Mouse (Mus musculus) midbrain, embryonic 10.5 days (tissue): ENCODE results near the gene Slc37a3. TPM values are rescaled to one million over a fixed set of nuclear protein-coding genes. Genes with fewer than 3 reads are reported as not detected.
"Not testable (repeated sequence)": the region's sequence is repeated elsewhere in the genome, so short reads cannot be mapped to it uniquely, and the experiment has no call there.

Experiments used
- DNase-seq: peaks from one replicate; pipeline ENCODE4 v3.0.0-alpha.2; 2017; ENCODE audit warnings: low spot score
- H3K27ac ChIP-seq: fragments of 300-500 bp; sonication (generic); replicated peaks from 2 replicates; pipeline ENCODE4 v1.5.1; 2016; ENCODE audit warnings: mild to moderate bottlenecking
- H3K27me3 ChIP-seq: fragments of 300-500 bp; sonication (generic); 2 replicates; pipeline ENCODE4 v1.6.1; 2016; ENCODE audit warnings: low read depth, mild to moderate bottlenecking; ENCODE audit not compliant: poor library complexity, severe bottlenecking
- H3K36me3 ChIP-seq: fragments of 300-500 bp; sonication (generic); 2 replicates; pipeline ENCODE4 v1.6.1; 2016; ENCODE audit warnings: mild to moderate bottlenecking, moderate library complexity
- H3K4me1 ChIP-seq: fragments of 300-500 bp; sonication (generic); 2 replicates; pipeline ENCODE4 v1.6.1; 2016
- H3K4me3 ChIP-seq: fragments of 300-500 bp; sonication (generic); 2 replicates; pipeline ENCODE4 v1.5.1; 2016; ENCODE audit warnings: mild to moderate bottlenecking, moderate library complexity
- H3K9me3 ChIP-seq: fragments of 300-500 bp; sonication (generic); replicated peaks from 2 replicates; pipeline ENCODE4 v1.6.1; 2016; ENCODE audit warnings: mild to moderate bottlenecking
- WGBS: fragments of 180-500 bp; shearing (Covaris S2); methylation state at CpG from one replicate; pipeline ENCODE4 v1.1.7; 2016; 5-methylcytosine and 5-hydroxymethylcytosine counted together
- polyA plus RNA-seq: library from polyadenylated mRNA; unstranded; fragments of >200 nt; fragmentation: Nextera tagmentation; extraction: Ambion mirVana; gene quantifications from 2 replicates; pipeline ENCODE4 v1.2.1, GENCODE M21; 2016

Gene Slc37a3
- polyA plus RNA-seq, 1 experiment from 2014 or later, result 45.3 TPM

DNA sequence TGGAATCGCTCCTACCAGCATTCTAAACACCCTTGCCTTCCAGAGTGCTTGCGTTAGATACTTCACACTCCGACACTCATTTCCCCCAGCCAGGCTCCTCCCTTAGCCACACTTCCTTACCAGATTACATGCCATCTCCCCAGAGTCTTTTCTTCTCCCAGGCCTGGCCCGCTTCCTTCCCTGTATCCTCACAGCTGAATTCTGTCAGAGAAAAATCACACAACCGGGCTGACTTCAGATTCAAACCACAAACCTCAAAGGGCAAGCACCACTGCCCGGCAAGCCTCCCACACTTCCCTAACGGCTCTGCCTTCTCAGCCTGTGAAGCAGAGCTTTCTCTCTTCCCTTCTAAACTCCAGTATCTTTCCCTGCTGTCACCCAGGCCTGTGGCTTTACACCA lies 4.7 kb downstream of the Slc37a3 start:
- Histone ChIP-seq H3K27me3 (no peaks in the 10 kb centered on the region; the same call in 1 of the 2 replicates), H3K27ac (no peak overlapping the region), H3K9me3 (no peaks in the 10 kb centered on the region), H3K4me3 (no peak overlapping the region), H3K36me3 (peaks cover 32% of the 10 kb centered on the region), H3K4me1 (peaks cover 28% of the 10 kb centered on the region)
- WGBS, result 78% methylated on average over 7 of the region's 7 CpGs
- DNase-seq, result no peak

DNA sequence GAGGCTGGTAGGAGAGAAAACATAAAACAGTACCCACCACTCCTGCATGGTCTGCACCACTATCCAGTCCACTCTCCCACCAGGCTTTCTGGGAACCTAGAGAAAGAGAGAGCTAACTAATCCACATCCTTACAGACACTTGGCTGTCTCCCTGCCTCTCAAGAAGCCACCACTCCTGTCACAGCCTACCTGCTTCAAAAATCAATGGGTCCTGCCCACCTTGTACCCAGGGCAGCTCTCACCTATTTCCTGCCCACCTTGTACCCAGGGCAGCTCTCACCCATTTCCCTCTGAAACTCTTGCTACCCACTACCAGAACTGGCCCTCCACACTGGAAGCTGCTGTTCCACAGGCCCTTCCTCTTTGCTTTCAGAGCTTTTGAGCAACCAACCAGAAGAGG lies 5.4 kb downstream of the Slc37a3 start:
- H3K27me3 ChIP-seq, result no peaks in the 10 kb centered on the region; the same call in 1 of the 2 replicates
- DNase-seq, result no peak
- peaks cover 21% of the 10 kb centered on the region for H3K4me1 ChIP-seq
- H3K36me3 ChIP-seq, result peaks cover 39% of the 10 kb centered on the region
- no peak overlapping the region for H3K27ac ChIP-seq
- H3K9me3 ChIP-seq, result no peaks in the 10 kb centered on the region
- no peak overlapping the region for H3K4me3 ChIP-seq

DNA sequence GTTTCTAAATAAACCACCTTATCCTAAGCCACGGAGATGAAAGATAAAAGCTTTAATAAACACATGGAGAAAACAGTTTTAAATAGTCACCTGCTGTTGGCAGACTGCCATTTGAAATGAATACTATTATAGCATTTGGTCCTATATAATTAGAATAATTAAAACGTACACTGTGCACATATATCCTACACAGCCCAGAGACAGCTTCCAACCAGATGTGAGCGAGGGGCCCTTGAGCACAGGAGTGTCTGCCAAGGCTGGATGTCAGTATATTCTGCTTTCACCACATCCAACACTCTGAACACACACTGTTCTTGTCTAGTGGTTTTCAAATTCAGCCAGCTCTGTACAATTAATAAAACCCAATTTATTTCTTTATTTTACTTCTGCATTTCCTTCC lies 7.8 kb downstream of the Slc37a3 start:
- WGBS, result 96% methylated on average over 3 of the region's 3 CpGs
- Histone ChIP-seq H3K27ac (no peak overlapping the region), H3K9me3 (no peaks in the 10 kb centered on the region), H3K36me3 (peaks cover 55% of the 10 kb centered on the region), H3K4me1 (peaks cover 5% of the 10 kb centered on the region; the same call in 1 of the 2 replicates), H3K4me3 (no peak overlapping the region), H3K27me3 (no peaks in the 10 kb centered on the region; the same call in 1 of the 2 replicates)
- no peak for DNase-seq

DNA sequence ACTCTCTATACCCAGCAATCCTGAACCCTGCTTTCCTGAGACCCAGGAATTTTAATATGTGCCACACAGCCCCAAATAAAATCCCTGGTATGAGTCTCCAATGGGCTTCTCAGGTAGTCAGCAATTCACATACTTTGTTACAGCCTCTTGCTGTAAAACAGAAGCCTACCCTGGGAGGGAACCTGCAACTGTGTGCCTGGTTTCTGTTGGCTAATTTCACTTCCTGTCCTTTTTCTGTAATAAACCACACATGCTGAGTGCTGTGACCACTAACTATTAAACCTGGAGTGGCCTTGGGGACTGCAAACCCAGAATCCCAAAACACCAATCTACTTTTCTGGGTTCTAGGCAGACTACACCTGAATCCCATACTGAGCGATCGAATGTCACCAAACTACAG lies 14.8 kb downstream of the Slc37a3 start:
- Histone ChIP-seq H3K4me1 (no peaks in the 10 kb centered on the region), H3K27me3 (no peaks in the 10 kb centered on the region), H3K36me3 (peaks cover 81% of the 10 kb centered on the region), H3K9me3 (no peaks in the 10 kb centered on the region), H3K27ac (no peak overlapping the region), H3K4me3 (no peak overlapping the region)
- no peak for DNase-seq
- WGBS, result 93% methylated on average over 2 of the region's 2 CpGs

DNA sequence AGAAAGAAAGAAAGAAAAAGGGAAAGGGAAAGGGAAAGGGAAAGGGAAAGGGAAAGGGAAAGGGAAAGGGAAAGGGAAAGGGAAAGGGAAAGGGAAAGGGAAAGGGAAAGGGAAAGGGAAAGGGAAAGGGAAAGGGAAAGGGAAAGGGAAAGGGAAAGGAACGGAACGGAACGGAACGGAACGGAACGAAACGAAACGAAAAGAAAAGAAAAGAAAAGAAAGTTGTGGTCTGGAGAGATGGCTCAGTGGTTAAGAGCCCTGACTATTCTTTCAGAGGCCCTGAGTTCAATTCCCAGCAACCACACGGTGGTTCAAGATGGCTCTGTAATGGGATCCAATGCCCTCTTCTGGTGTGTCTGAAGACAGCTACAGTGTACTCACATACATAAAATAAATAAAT lies 18.3 kb downstream of the Slc37a3 start:
- not testable (repeated sequence) for H3K4me1 ChIP-seq, H3K27ac ChIP-seq, H3K4me3 ChIP-seq, H3K9me3 ChIP-seq, H3K27me3 ChIP-seq, DNase-seq
- 97% methylated on average over 9 of the region's 9 CpGs for WGBS
- H3K36me3 ChIP-seq, result peaks cover 84% of the 10 kb centered on the region

DNA sequence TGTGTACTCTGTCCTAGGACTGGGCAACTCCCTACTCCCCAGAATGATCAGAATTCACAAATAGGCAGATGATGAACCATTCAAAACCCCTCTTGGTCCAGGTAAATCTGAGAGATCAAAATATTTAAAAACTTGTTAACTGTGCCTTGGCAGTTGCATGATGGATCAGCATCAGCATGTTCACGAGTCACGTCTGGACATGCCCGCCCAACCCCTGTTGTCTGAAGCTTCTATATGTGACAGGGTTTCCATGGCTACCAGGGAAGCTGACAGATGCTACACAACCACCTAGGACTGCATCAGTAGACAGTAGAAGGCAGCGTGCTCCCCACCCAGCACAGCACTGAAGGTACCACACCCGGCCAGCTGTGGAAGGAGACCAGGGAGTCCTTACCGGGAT lies 28.5 kb downstream of the Slc37a3 start:
- WGBS, result 74% methylated on average over 6 of the region's 6 CpGs
- Histone ChIP-seq H3K36me3 (peaks cover 56% of the 10 kb centered on the region), H3K4me3 (no peak overlapping the region), H3K27ac (peak overlapping the region; percentile 87), H3K4me1 (peaks cover 57% of the 10 kb centered on the region), H3K9me3 (no peaks in the 10 kb centered on the region), H3K27me3 (no peaks in the 10 kb centered on the region)
- peak; percentile 28 for DNase-seq

DNA sequence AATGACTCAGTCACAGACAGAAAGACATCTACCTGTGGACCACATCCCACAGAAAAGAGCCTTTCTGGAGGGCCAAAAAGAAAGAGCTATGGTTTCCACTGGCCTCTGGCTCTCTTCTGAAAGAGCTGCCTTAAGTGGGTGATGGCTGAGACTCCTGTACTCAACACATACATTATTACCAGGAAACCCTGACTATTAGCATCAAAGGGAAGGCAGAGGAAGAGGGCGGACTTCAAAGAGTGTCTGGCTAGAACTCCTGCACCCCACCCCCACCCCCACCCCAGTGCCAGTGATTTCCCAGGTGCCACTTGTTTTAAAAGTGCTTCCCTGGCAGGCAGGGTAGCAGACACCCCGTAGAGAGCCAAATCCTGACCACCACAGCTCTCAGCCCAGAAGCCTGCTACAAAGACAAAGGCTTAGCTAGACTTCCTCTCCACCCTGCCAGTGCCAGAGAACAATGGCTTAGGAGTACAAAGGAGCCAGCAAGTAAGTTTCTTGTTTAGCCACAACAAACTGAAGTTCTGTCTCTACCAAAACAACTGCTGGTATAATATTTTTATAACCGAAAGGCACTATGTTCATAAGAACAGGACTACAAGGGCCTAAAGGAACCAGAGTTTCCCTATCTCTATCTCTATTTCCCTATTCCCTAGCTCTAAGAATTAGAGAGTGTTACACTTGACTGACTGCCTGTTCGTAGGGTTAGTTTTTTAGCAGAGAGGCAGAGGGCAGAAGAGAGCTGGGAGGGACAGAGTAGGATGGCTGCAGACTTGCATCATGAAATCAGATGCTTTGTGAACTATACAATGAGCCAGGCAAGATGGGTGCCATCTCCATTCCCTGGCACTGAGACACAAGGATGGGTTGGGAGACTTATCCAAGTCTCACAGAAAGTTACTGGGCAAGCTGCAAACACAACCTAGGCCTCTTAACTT lies 29.3 kb downstream of the Slc37a3 start:
- H3K9me3 ChIP-seq, result no peaks in the 10 kb centered on the region
- peaks cover 61% of the 10 kb centered on the region for H3K4me1 ChIP-seq
- DNase-seq, result peak; percentile 65
- H3K27me3 ChIP-seq, result no peaks in the 10 kb centered on the region
- peaks cover 56% of the 10 kb centered on the region for H3K36me3 ChIP-seq
- no peak overlapping the region for H3K4me3 ChIP-seq
- WGBS, result 10% methylated on average over 4 of the region's 4 CpGs
- peak overlapping the region; percentile 87 for H3K27ac ChIP-seq

DNA sequence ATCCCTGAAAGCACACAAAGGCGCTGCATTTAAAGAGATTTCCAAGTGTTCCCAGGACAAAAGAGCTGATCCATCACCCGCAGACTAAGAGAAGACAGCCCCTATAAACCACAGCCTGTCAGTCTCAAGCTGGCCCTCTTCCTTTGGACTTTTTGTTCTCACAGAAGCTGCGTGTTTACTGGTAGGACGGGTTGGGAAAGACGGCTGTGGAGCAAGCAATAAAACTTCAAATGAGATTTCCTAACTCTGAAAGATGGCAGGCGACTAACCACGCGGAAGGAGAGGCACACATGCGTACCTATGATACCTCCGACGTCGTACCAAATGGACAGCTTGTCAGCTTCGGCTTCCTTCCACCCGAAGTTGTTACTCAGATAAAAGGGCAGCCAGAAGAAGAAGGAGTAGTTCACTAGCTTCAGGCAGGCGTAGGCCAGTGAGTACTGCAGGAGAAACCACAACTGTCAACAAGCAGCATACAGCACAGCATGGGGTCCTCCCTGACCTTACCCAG lies 30.4 kb downstream of the Slc37a3 start:
- peak overlapping the region; percentile 18; the same call in 1 of the 2 replicates for H3K4me3 ChIP-seq
- peak overlapping the region; percentile 87 for H3K27ac ChIP-seq
- DNase-seq, result peak; percentile 67
- no peaks in the 10 kb centered on the region for H3K27me3 ChIP-seq
- H3K9me3 ChIP-seq, result no peaks in the 10 kb centered on the region
- peaks cover 61% of the 10 kb centered on the region for H3K4me1 ChIP-seq
- WGBS, result 18% methylated on average over 15 of the region's 15 CpGs
- peaks cover 56% of the 10 kb centered on the region for H3K36me3 ChIP-seq

DNA sequence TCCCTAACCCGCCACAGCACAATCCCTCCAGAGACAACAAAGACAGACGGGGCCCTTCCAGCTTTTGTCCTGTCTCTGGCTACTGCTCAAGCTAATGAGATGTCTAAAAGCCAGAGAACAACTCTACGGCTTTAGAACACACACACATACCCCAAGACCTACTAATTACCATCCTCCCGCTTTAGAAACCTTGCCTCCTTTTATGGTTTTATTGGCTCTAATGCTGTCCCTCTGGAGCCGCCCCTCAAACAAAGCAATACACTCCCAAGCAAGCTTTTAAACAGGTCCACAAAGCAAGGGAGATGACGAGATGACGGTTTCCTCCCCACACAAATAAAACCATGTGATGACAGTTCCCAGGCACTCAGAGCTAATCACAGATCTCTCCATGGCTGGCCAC lies 32.0 kb downstream of the Slc37a3 start:
- 21% methylated on average over 7 of the region's 7 CpGs for WGBS
- DNase-seq, result peak; percentile 43
- Histone ChIP-seq H3K4me3 (peak overlapping the region; percentile 14; the same call in 1 of the 2 replicates), H3K4me1 (peaks cover 61% of the 10 kb centered on the region), H3K27ac (peak overlapping the region; percentile 87), H3K9me3 (no peaks in the 10 kb centered on the region), H3K36me3 (peaks cover 52% of the 10 kb centered on the region), H3K27me3 (no peaks in the 10 kb centered on the region)

DNA sequence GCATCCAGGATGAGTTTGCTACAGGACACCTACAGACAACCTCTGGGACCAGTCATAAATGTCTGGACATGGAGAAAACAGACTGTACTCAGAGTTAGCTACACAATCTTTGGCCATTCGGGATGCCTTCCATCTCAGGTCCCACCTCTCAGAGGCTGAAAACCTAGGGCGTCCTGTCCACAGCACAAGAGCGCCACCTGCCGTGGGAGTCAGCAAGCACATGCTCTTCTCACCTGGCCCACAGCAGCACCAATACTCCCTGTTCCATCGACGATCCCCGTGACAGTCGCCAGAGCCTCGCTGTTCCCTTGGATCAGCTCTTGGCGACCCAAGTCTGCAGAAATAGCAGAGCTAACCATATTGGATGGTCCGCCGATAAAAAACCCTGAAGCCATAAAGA lies 33.5 kb downstream of the Slc37a3 start:
- WGBS, result 32% methylated on average over 12 of the region's 12 CpGs
- no peaks in the 10 kb centered on the region for H3K9me3 ChIP-seq
- peak; percentile 85 for DNase-seq
- H3K4me3 ChIP-seq, result no peak overlapping the region
- H3K27ac ChIP-seq, result no peak overlapping the region
- peaks cover 49% of the 10 kb centered on the region for H3K36me3 ChIP-seq
- H3K27me3 ChIP-seq, result no peaks in the 10 kb centered on the region
- H3K4me1 ChIP-seq, result peaks cover 54% of the 10 kb centered on the region

DNA sequence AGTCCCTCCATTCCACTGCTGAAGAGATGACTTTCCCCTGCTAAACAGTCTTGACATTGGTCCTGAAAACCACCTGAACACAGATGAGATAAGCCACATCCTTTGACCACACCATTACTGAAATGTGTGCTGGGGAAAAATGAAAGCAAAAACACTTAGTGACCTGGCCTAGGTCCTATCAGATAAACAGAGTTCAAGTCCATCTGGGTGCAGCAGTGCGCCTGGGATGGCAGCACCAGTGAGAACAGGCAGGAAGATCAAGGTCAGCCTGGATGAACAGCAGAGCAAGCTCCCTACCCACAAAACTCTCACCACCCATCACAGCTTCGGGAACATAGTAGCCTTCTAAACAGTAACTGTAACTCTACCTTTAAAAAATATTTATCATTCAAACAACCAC lies 35.7 kb downstream of the Slc37a3 start:
- Histone ChIP-seq H3K9me3 (no peaks in the 10 kb centered on the region), H3K27ac (no peak overlapping the region), H3K4me1 (peaks cover 32% of the 10 kb centered on the region), H3K4me3 (no peak overlapping the region), H3K27me3 (no peaks in the 10 kb centered on the region), H3K36me3 (peaks cover 70% of the 10 kb centered on the region)
- DNase-seq, result no peak
- 94% methylated on average over 2 of the region's 2 CpGs for WGBS

DNA sequence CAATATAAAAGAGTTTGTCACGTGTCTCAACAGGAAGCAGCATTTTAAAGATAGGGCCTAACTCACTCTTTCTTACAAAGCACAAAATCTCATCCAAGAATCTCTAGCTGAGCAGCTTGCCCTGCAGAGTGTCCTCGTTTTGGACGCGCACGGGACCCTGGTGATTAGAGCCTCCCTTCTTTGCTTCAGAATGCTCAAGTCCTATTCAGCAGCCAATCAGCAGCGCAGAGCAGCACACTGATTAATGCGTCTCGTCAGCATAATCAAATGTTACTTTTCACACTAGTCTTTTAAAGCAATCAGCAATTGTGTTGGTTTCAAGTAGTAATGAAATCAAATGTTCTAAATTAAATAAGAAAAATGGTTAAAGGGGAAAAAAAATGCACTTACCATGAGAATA lies 39.1 kb downstream of the Slc37a3 start:
- no peak for DNase-seq
- no peak overlapping the region for H3K4me3 ChIP-seq
- WGBS, result 94% methylated on average over 8 of the region's 8 CpGs
- no peaks in the 10 kb centered on the region for H3K4me1 ChIP-seq
- peaks cover 86% of the 10 kb centered on the region for H3K36me3 ChIP-seq
- H3K27me3 ChIP-seq, result no peaks in the 10 kb centered on the region
- no peak overlapping the region for H3K27ac ChIP-seq
- no peaks in the 10 kb centered on the region for H3K9me3 ChIP-seq

DNA sequence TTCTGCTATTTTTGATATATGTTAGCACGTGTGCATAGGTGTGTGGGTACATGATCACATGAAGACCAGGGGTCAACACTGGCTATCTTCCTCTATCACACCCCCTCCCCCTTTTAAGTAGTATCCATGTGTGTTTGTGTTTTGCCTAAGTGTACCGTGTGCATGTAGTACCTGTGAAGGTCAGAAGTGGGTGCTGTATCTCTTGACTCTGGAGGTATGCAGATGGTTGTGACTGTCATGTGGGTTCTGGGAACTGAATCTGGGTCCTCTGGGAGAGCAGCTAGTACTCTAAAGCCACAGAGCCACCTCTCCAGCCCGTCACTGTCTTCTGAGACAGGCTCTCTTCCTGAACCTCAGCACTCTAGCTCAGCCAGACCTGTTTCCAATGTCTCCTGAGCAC lies 42.6 kb downstream of the Slc37a3 start:
- WGBS, result 91% methylated on average over 3 of the region's 3 CpGs
- H3K36me3 ChIP-seq, result peaks cover 71% of the 10 kb centered on the region
- H3K9me3 ChIP-seq, result no peaks in the 10 kb centered on the region
- DNase-seq, result no peak
- H3K27me3 ChIP-seq, result no peaks in the 10 kb centered on the region
- 0 out of 2 replicates have a peak, but pooled peaks cover 4% of the 10 kb centered on the region for H3K4me1 ChIP-seq
- no peak overlapping the region for H3K4me3 ChIP-seq
- H3K27ac ChIP-seq, result no peak overlapping the region
